Mouse (Mus musculus) hematopoietic stem cell, adult 5-6 weeks (primary cell): ENCODE measurements around the gene Immp2l. TPM values are rescaled to one million over a fixed set of nuclear protein-coding genes. Genes with fewer than 3 reads are reported as not detected.
A peak's percentile ranks its signal among the peaks of the same experiment; 100 is the strongest.
"Not testable (repeated sequence)": the region's sequence is repeated elsewhere in the genome, so short reads cannot be mapped to it uniquely, and the experiment has no call there.

Source experiments
- ATAC-seq, 2 experiments: fragments of 125-278 bp in 1 of 2; replicated peaks in 1 of 2; 2 replicates each; pipeline ENCODE4 v1.8.0; 2016 to 2017; ENCODE audit warnings: inconsistent platforms in 2 of 2, mild to moderate bottlenecking in 2 of 2, moderate number of reproducible peaks in 2 of 2, low read depth in 1 of 2, moderate TSS enrichment in 1 of 2; ENCODE audit not compliant: low FRiP score in 2 of 2, poor library complexity in 2 of 2, severe bottlenecking in 2 of 2, insufficient read depth in 1 of 2, low TSS enrichment in 1 of 2
- total RNA-seq: library from RNA; stranded (forward); fragments of 172-1452, 232-1000 nt; gene quantifications from 2 replicates; pipeline ENCODE4 v1.2.3, GENCODE M21; 2017

Immp2l gene
- 14.9 and 22.7 TPM in 2 replicates for total RNA-seq

GRCm38 (mm10) chr12:41023511-41024421 lies at the start of gene Immp2l:
TSS of gene Immp2l (plus strand) at chr12:41024090.
- ATAC-seq, result peak; percentile 96 to 98

DNA sequence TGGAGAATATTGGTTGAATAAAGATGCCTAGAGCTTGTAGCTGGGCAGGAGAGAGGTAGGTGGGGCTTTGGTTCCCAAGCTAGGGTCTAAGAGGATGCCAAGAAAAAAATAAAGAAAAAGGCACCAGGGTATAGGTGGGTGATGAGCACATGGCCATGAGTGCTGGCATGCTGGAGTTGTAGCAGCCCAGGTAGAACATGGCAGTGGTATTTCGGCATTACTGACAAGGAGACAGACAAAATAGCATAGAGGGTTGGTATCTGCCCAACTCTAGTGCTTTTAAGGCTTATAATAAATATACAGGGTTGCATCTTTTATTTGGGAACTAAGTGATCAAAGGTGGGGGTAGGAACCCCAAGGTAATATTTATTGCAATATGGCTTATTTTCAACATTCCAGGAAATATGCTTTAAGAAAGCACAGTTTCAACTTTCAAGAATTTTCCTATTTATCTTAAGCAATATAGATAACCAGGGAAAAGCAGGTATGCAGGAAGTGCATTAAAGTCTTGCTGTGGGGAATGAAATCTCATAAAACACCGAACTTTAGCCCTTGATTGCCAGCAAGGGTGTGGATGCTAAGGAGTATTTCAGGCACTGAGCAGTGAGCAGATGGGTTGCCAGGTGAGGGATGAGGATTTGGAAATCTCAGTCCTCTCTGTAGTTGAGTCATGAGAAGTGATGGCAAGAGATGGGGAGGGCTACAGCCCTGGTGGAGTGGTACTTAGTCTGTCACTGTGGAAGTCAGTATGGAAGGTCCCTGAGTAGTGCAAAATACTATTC lies 45.0 kb upstream of the Immp2l start:
- no peak for ATAC-seq

GRCm38 (mm10) chr12:40979716-40980115 lies 44.2 kb upstream of the Immp2l start:
- ATAC-seq, result no peak

DNA sequence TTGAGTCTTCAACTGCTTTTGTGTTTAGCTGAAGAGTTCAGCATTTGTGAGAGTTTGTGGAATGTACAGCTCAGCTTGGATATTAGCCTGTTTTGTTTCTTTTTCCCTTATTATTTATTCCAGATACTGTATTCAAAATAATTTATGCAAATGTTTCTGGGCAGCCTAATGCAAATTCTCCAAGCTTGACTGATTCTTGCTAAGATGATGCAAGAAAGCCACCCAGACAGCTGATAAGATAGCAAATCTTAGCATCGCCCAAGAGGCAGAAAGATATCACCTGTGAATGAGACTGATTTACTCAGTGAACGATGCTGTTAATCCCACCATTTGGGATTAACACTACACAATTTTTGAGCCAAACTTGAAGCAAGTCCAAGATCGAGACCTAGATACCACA lies 43.7 kb upstream of the Immp2l start:
- ATAC-seq, result no peak

DNA sequence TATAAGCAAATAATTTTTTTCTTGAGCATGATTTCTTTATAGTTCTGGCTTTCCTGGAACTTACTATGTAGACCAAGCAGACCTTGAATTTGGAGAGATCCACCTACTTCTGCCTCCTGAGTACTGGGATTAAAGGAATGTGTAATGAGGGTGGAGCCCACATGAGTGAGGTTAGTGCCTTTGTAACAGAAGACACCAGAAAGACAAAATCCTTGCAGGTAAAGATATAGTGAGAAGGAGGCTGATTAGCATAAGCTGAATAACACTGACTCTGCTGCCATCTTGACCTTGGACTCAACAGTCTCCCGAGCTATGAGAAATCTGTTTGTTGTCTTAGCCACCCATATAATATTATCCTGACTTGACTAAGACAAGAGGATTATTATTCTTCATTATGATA lies 40.9 kb upstream of the Immp2l start:
- ATAC-seq, result no peak

- no peak for ATAC-seq
Observed at GRCm38 (mm10) chr12:40984735-40985134, 39.2 kb upstream of the Immp2l start.

DNA sequence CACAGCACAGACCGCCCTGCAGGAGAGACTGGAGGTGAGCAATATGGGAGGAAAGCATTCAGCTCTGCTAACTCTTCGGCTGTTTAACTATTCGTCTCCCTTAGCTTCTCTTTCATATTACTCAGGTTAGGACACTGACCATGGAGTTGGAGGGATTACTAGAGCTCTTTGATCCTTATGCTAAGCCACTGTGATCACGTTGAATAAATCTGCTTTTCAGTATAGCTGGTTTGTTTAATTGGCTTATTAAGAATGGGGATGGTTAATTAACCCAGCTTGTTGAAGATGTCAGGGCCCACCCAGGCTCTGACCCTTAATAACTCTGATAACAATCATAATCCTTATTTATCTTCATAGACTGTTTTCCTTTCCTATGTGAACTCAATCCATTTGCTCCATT lies 38.1 kb upstream of the Immp2l start:
- no peak for ATAC-seq

DNA sequence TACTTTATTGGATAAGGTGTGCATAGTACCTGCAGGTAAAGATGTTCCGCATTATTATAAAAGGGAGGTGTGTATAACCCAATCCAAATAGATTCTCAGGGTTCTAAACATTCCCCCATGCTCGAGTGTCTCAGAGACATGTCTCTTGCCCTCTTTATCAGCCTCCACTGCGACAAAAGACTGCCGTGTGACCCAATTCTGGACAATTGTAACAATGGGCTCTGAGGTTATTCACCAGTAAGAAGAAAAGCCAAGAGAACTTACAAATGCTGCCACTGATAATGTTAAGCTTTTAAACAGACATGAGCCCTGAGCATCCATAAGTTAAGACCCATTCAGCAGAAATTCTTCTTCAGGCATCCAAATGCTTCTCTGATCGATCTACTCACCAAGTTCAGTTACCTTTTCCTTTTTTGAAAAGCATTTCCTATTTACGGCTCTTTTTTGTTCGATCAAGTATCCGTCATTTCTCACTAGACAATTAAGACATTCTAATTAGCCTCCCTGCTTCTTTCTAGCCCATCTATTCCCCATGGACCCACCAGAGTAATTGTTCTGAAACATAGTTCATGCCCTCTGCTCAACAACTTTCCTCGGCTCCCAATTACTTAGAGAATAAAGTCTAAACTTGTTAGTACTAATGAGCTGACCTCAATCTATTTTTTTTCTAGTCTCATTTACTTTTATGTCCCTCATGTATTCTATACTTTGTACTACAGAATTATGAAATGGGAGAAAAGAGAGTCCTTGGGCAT lies 35.4 kb upstream of the Immp2l start:
- no peak for ATAC-seq

- no peak for ATAC-seq
Observed at GRCm38 (mm10) chr12:40991647-40992046, 32.2 kb upstream of the Immp2l start.

DNA sequence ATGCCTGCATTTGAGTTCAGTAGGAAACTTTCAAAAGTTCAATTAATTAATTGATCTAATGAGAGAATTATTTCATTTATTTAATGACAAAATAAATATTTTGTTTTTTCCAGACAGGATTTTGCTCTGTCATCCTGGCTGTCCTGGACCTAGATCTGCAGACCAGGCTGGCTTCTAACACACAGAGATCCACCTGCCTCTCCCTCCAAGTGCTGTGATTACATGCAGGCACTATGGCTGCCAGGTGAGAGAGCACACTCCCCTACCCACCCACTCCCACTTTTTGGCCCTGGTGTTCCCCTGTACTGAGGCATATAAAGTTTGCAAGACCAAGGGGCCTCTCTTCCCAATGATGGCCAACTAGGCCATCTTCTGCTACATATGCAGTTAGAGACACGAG lies 31.7 kb upstream of the Immp2l start:
- ATAC-seq, result not testable (repeated sequence)

- ATAC-seq, result no peak
Observed at GRCm38 (mm10) chr12:40994846-40995245, 29.0 kb upstream of the Immp2l start.

GRCm38 (mm10) chr12:40995618-40996370 lies 28.1 kb upstream of the Immp2l start:
- no peak for ATAC-seq

DNA sequence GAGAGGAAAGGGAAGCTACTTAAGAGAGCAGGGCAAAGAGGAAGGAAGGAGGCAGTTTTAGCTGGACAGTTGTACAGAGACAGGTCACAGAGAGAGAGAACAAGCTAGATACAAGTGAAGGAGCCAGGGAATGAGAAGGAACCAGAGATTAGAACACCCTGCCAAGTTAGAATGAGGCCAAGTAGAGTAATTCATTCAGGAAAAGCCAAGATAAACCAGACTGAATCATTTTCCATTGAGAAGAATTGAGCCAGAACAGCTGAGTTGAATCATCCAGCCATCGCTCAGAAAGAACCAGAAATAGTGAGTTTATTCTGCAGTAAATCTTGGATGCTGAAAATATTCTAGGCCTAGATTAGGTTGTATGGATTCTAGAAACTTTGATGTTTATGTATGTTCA lies 1.4 kb upstream of the Immp2l start:
- no peak for ATAC-seq

DNA sequence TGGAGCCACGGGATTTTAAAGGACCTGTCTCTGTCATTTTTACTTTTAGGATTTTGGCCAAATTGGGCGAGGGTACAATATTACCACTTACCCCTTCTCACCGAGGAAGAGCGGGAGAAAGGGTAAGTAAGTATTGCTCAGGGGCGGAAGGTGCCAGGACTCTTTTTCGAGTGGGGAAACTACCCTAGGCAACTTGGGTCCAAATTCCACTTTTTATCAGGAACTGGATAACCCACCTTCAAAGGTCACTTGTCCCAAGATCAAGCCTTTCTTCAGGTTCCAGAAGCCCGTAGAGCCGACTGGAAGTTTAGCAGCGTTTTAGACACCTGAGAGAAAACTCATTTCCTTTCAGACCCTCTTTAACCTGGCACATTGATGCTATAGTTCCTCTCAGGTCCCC lies 622 bp downstream of the Immp2l start:
- ATAC-seq, result 0 out of 4 replicates have a peak, but pooled peaks of 1 of the 2 experiments have one; percentile 5

- no peak for ATAC-seq
Observed at GRCm38 (mm10) chr12:41027485-41027884, 3.6 kb downstream of the Immp2l start.

DNA sequence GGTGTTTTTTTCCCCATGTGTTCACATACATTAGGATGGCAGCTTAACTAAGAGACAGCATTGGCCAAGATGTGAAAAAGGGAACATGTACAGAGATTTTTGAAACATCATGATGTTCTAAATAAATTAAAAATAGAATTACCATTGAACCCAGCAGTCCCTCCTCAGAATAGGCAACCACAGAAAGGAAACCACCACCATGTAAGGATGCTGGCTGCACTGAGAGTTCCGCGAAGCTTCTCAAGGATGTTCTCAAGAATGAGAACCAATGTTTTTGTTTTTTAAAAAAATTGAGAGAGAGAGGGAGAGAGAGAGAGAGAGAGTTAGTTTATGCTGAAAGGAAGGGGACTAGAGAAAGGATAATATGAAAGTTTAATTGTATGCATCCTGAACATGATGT lies 7.2 kb downstream of the Immp2l start:
- ATAC-seq, result peak; percentile 79 to 92

DNA sequence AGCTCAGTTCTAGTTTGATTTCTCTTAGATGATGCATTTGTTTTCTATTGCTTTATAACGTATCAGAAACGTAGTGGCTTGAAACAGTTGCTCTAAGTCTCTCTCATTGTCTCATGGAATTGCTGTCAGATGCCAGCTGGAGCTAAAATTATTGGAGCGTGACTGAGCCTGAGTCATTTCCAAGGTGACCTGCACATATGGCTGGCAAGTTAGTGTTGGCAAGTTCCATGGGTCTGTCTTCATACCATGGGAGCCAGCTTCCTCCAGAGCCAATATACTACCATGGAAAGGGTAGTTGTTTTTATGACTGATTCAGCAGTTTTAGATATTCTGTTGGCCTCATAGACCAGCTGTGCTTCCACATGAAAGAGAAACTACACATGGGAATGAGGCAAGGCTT lies 9.3 kb downstream of the Immp2l start:
- no peak for ATAC-seq
